Mouse (Mus musculus) kidney, postnatal 0 days (tissue): Measurements from ENCODE around the gene Scd2. TPM values are rescaled to one million over a fixed set of nuclear protein-coding genes. Genes with fewer than 3 reads are reported as not detected.
A peak's percentile ranks its signal among the peaks of the same experiment; 100 is the strongest.

Experiments used
- ATAC-seq: fragments of 200-750 bp; cut with Nextera tagmentation; replicated peaks from 2 replicates; pipeline ENCODE4 v1.8.0; 2017; ENCODE audit warnings: low read depth, moderate number of reproducible peaks, moderate TSS enrichment, moderate library complexity; ENCODE audit not compliant: low FRiP score
- DNase-seq: peaks from one replicate; pipeline ENCODE4 v3.0.0-alpha.2; 2016; ENCODE audit warnings: low spot score
- H3K27ac ChIP-seq: fragments of 300-500 bp; sonication (generic); 2 replicates; pipeline ENCODE4 v1.5.1; 2014; ENCODE audit warnings: mild to moderate bottlenecking
- H3K27me3 ChIP-seq: fragments of 300-500 bp; sonication (generic); 2 replicates; pipeline ENCODE4 v1.6.1; 2014; ENCODE audit warnings: low read length, mixed read lengths; ENCODE audit not compliant: insufficient read depth
- H3K36me3 ChIP-seq: fragments of 300-500 bp; sonication (generic); 2 replicates; pipeline ENCODE4 v1.6.1; 2014; ENCODE audit warnings: low read length, mixed read lengths; ENCODE audit not compliant: insufficient read depth
- H3K4me1 ChIP-seq: fragments of 300-500 bp; sonication (generic); replicated peaks from 2 replicates; pipeline ENCODE4 v1.6.1; 2014; ENCODE audit warnings: antibody characterized with exemption, low read length, mixed read lengths; ENCODE audit not compliant: insufficient read depth
- H3K4me2 ChIP-seq: fragments of 300-500 bp; sonication (generic); 2 replicates; pipeline ENCODE4 v1.6.1; 2014; ENCODE audit warnings: mild to moderate bottlenecking, low read length, moderate library complexity, mixed read lengths
- H3K4me3 ChIP-seq: fragments of 300-500 bp; sonication (generic); replicated peaks from 2 replicates; pipeline ENCODE4 v1.5.1; 2014; ENCODE audit warnings: low read depth, low read length
- H3K9ac ChIP-seq: fragments of 300-500 bp; sonication (generic); 2 replicates; pipeline ENCODE4 v1.6.1; 2014; ENCODE audit warnings: low read depth, low read length
- H3K9me3 ChIP-seq: fragments of 300-500 bp; sonication (generic); replicated peaks from 2 replicates; pipeline ENCODE4 v1.6.1; 2016; ENCODE audit warnings: low read length, inconsistent platforms, mixed read lengths
- CTCF ChIP-seq: IDR thresholded peaks from 2 replicates; pipeline ENCODE4 v1.5.1; 2016; ENCODE audit warnings: antibody characterized with exemption, low read depth, mild to moderate bottlenecking, moderate library complexity
- WGBS: fragments of 180-500 bp; shearing (Covaris S2); extraction: QIAGEN DNeasy Blood & Tissue Kit; methylation state at CpG from one replicate; pipeline ENCODE4 v1.1.7; 2014; 5-methylcytosine and 5-hydroxymethylcytosine counted together
- polyA plus RNA-seq: library from polyadenylated mRNA; unstranded; fragments of >200 nt; fragmentation: Nextera tagmentation; extraction: Ambion mirVana; gene quantifications from 2 replicates; pipeline ENCODE4 v1.2.1, GENCODE M21; 2015

Scd2 gene
- polyA plus RNA-seq, 1 experiment from 2014 or later, result 81.1 TPM

GRCm38 (mm10) chr19:44301176-44301575, 7.7 kb downstream of the Scd2 start:
- Histone ChIP-seq H3K4me3 (no peak overlapping the region), H3K36me3 (peaks cover 75% of the 10 kb centered on the region), H3K4me2 (no peak overlapping the region), H3K27ac (no peak overlapping the region), H3K9me3 (no peaks in the 10 kb centered on the region), H3K9ac (no peak overlapping the region), H3K4me1 (peaks cover 33% of the 10 kb centered on the region), H3K27me3 (no peaks in the 10 kb centered on the region)
- DNase-seq, result no peak
- TF ChIP-seq CTCF, result peak; percentile 17; the same call in 1 of the 2 replicates
- 0 out of 2 replicates have a peak, but pooled peaks have one; percentile 19 for ATAC-seq
- WGBS, result 63% methylated on average over 16 of the region's 16 CpGs

- no peak overlapping the region for H3K4me2 ChIP-seq
- H3K9me3 ChIP-seq, result no peaks in the 10 kb centered on the region
- H3K27ac ChIP-seq, result no peak overlapping the region
- no peak overlapping the region for H3K4me3 ChIP-seq
- no peak for DNase-seq
- H3K9ac ChIP-seq, result no peak overlapping the region
- TF ChIP-seq CTCF, result no peak
- no peaks in the 10 kb centered on the region for H3K27me3 ChIP-seq
- H3K36me3 ChIP-seq, result peaks cover 74% of the 10 kb centered on the region
- peaks cover 31% of the 10 kb centered on the region for H3K4me1 ChIP-seq
- ATAC-seq, result no peak
- 63% methylated on average over 9 of the region's 9 CpGs for WGBS
Observed at GRCm38 (mm10) chr19:44301671-44302305, 8.3 kb downstream of the Scd2 start.

DNA sequence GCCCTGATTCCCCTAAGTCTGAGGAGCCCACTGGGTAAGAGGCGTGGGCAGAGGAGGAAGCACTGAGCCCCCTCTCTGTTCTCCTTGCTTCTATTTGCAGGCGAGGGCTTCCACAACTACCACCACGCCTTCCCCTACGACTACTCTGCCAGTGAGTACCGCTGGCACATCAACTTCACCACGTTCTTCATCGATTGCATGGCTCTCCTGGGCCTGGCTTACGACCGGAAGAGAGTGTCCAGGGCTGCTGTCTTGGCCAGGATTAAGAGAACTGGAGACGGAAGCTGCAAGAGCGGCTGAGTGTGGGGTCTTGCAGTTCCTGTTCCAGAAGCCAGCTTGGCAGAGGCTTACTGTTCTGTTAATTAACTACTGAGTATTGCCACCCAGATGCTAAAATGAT, 9.4 kb downstream of the Scd2 start:
- DNase-seq (no peak), ATAC-seq (no peak)
- Histone ChIP-seq H3K4me1 (peaks cover 20% of the 10 kb centered on the region), H3K36me3 (peaks cover 74% of the 10 kb centered on the region), H3K4me2 (no peak overlapping the region), H3K27me3 (no peaks in the 10 kb centered on the region), H3K9me3 (no peaks in the 10 kb centered on the region), H3K4me3 (no peak overlapping the region), H3K9ac (no peak overlapping the region), H3K27ac (no peak overlapping the region)
- no peak for TF ChIP-seq CTCF
- WGBS, result 76% methylated on average over 11 of the region's 11 CpGs

DNA sequence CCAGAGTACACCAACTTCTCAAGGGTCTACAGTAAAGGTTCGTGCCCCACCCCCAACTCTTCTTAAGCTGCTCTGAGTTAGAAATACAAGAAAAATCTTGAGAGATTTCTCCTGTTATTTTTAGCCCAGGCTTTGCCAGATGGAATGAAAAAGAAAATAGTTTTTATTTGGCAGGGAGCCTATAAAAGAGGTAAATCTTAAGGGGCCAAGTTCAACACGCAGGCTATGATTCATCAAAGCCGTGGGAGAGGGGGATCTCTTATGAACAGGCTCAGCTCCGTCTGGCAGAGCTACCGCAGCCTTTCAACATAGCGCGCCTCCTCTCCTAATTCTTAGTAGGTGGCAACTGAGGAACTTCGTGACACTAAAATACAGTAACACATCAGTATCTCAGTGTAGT, 10.0 kb downstream of the Scd2 start:
- no peak for ATAC-seq
- Histone ChIP-seq H3K9me3 (no peaks in the 10 kb centered on the region), H3K9ac (no peak overlapping the region), H3K36me3 (peaks cover 72% of the 10 kb centered on the region), H3K4me3 (no peak overlapping the region), H3K4me1 (peaks cover 15% of the 10 kb centered on the region), H3K27ac (no peak overlapping the region), H3K4me2 (no peak overlapping the region), H3K27me3 (no peaks in the 10 kb centered on the region)
- WGBS, result 50% methylated on average over 8 of the region's 8 CpGs
- peak; percentile 64 for DNase-seq
- TF ChIP-seq CTCF, result no peak

DNA sequence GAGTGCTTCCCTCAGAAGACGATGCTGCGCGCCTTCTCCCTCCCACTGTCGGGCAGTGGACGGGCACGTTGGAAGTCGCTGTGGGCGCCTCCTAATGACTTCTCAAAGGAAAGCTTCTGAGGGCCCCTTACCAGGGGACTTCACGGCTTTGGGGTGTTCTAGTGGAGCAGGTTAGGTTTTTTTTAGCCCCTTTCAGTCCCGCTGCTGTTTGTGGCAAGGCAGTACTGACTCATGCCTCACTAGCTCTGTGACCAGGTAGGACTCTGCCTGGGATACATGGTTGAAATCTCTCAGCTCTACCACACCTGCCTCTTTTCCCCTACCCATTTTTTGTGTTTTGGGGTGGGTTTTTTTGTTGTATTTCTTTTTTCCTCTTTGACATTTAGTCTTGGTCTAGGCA, 10.9 kb downstream of the Scd2 start:
- 84% methylated on average over 10 of the region's 10 CpGs for WGBS
- H3K4me3 ChIP-seq, result no peak overlapping the region
- no peak overlapping the region for H3K27ac ChIP-seq
- peaks cover 7% of the 10 kb centered on the region; the same call in 1 of the 2 replicates for H3K4me1 ChIP-seq
- H3K27me3 ChIP-seq, result no peaks in the 10 kb centered on the region
- no peak overlapping the region for H3K4me2 ChIP-seq
- no peaks in the 10 kb centered on the region for H3K9me3 ChIP-seq
- ATAC-seq (no peak), DNase-seq (no peak)
- no peak overlapping the region for H3K9ac ChIP-seq
- H3K36me3 ChIP-seq, result peaks cover 63% of the 10 kb centered on the region
- TF ChIP-seq CTCF, result no peak

DNA sequence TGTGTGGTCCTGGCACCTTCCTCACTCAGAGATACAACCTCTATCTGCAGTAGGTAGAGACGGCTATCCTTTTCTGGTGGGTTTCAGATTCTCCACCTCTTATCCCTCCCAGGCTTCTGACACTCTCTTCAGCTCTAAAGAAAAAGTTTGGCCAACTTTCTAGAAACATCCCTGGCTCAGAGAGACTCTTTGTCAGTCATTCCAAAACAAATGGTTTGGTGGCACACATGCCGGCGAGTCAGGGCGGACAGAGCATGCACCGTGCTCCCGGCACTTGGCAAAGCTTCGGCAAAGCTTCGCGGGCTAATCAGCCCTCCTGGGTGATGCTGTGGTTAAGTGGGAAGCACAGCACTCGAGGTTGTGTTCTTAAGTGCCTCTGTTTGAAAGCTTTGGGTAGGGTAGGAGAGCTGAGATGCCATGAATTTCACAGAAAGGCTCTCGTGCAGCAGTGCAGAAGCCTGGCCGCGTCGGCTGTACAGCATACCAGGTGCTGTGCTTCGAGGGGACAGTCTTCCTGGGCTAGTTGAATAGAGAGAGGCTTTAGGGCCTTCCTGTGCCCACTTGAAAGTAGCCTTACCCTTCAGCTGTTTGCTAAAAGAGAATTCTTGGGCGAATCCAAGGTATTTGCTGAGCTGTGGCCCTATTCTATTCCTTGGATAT, 11.5 kb downstream of the Scd2 start:
- H3K9me3 ChIP-seq, result no peaks in the 10 kb centered on the region
- no peak overlapping the region for H3K4me3 ChIP-seq
- H3K4me2 ChIP-seq, result no peak overlapping the region
- WGBS, result 88% methylated on average over 16 of the region's 16 CpGs
- peaks cover 62% of the 10 kb centered on the region for H3K36me3 ChIP-seq
- DNase-seq (no peak), ATAC-seq (no peak)
- peaks cover 7% of the 10 kb centered on the region; the same call in 1 of the 2 replicates for H3K4me1 ChIP-seq
- no peaks in the 10 kb centered on the region for H3K27me3 ChIP-seq
- TF ChIP-seq CTCF, result no peak
- no peak overlapping the region; the same call in 1 of the 2 replicates for H3K27ac ChIP-seq
- H3K9ac ChIP-seq, result no peak overlapping the region
